Mouse (Mus musculus): ENCODE measurements around the gene Gm49510.
A peak's percentile ranks its signal among the peaks of the same experiment; 100 is the strongest.

Gm49510 gene

DNA sequence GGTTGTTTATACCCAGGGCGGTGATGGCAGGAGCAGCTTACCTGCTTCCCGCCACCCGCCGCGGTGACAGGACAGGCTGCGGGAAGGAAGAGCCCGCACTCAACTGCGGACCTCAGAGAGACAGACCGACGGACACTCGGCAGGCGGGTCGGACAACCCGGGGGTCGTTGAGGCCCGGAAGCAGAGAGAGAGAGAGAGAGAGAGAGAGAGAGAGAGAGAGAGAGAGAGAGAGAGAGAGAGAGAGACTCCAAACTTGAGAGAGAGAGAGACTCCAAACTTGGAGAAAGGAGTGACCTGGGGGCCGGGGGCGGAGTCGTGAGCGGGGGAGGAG, at the start of gene Gm49510:
Gm49510 (plus strand) TSS at position 259 of the 331 bp plus-strand sequence.
- DNase-seq, result no peak

DNA sequence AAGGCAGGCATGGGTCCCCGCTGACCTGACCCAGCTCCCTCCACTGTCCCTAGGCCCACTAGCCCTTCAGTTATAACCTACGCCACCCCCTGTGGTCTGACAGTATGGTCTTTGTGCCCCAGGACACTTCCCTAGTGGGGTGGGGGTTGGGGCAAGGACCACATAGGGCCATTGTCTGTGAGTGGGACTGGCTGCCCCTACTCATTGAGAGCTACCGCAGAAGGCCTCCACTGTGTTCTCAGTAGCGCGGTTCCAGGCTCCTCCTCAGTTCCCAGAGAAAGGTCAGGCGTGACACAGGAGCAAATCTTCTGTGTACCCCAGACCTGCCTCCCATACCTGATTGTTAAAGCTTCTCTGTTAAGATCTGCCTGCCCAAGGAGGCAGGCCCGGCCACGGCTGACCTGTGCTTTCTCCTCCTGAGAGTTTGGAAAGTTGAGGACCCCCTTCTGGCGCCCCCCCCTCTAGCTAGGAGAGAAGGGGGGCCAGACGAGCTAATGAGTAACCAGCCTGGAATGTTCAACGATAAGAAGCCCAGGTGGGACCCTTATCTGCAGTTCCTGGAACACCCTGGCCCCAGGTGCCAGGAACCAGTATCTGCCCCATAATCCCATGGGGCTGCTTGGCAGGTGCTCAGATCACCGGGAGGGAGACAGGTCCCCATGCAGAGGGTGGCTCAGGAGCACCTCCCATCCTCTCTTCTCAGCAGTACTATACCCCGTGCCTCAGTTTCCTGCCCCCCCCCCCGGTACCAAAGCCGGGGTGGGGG, 49.2 kb upstream of the Gm49510 start:
- no peak for DNase-seq

DNA sequence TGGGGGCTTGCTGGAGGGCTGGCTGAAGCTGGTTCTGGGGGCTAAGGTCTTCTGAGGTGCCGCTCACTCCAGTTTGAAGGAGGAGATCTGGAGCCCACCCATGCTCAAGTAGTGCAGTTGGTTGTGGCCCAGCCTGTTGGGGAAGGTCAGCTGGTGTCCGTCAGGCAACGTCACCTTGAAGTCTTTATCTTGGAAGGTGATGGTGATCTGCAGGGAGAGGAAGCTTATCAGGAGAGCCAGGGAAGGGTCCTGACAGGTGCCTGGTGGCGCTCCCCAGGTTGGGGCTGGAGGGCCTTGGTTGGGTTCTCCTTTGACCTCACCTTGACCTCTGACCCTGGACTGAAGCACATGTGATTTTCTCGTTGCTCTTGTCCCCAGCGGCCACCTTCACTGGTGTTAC, 48.5 kb upstream of the Gm49510 start:
- DNase-seq, result no peak

DNA sequence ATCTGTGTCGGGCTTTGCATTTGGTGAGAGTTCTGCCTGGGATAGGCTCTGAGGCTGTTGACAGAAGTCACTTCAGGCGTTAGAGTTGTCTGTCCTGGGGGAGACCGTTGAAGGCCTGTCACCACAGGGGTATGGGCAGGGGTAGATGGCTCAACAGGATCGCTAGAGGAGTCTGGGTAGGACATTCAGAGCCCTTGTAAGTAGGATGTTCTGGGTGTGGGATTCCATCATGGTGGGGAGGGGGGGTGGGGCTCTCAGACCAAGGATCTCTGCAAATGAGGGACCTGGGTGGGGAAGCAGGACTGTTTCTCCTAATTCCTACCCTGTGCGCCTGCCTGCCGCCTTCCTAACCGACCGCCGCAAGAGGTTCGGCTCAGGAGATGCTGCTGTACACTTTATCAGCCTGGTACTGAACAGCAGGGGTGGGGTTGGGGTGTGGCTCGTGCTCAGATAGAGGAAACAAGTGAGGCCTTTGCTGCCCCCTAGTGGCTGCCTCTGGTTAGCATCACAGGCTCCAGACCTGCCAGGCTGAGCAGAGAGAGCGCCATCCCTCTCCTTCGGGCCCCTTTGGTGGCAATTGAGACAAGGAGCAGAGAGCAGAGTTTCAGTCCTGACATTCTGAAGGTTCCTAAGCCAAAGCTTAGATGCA, 47.8 kb upstream of the Gm49510 start:
- DNase-seq, result peak; percentile 89

DNA sequence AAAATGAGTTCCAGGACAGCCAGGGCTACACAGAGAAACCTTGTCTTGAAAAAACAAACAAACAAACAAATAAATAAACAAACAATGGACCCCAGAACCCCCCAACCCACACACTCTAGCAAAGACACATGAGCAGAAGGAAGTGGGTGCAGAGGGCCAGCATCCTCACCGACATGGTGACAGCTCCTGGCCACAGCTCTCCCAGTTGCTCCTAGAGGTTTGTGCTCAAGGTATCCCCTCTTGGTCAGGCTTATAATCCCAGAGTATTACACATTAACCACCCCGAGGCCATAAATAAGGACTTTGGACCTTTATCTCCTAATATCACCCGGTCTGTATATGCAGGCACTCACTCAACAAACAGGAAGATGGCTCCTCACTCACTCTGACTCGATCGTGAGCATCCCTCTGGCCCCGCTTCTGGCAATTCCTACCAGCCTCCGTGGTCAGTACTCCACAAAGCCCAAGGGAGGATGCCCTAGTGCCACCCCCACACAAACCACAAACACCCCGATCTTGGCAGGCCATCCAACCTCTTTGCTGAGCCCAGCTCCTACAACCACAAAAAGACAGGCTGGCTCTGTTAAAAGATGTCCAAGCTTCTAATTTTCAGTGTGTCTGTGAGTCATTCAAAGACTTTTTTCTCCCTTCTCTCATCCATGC, 44.0 kb upstream of the Gm49510 start, which contains the start of gene Lgals2:
Lgals2 (minus strand) TSS at position 227 of the 663 bp plus-strand sequence.
- DNase-seq, result no peak

DNA sequence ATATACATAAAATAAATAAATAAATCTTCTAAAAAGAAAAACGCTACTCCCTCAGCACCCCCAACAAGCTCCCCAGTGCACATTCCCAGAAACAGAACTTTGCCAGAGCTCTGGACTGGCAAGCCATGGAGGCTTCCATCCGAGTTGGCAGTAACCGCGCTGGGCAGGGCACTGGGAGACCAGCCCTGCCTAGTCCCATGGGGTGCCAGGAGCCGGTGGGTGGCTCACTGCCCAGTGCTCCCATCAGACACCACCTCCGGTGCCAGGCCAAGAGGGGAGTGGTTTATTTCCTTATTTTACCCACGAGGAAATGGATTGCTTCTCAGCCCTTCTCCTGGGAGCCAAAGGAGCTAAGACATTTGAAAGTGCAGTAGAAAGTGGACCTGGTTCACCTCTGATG, 42.5 kb upstream of the Gm49510 start:
- DNase-seq, result no peak

DNA sequence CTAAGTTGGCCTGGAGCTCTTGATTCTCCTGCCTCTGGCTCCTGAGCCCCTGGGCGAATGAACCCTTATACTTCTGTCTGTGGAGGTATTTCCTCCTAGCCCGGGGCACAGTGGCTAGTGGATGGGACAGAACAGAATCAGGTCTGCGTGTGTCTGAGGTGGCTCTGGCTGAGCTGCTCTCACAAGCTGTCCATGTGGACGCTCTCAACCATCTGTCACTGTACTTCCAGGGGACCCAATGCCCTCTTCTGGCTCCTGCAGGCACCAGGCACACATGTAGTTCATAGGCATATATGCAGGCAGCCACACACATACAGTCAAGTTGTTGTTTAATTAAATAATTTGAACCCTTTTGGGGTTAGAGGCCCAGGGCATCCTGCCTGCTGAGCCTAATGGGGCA, 40.2 kb upstream of the Gm49510 start:
- DNase-seq, result peak; percentile 29

DNA sequence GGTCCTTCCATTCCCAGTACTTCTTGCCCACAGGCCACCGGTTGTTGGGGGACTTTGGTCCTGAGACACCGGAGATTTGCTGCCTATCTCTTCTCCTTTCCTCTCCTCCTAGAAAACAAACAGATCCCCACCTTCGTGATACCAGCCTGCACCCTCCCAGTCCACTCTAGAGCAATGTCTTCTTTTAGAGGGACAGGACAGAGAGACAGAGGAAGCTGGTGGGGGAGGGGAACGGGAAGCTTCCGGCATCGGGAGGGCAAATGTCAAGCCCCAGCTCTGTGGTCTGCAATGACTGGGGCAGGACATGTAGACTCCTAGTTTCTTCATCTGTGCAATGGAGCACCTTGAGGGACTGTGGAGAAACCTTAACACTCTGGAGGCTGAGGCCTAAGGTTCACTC, 39.8 kb upstream of the Gm49510 start:
- no peak for DNase-seq

DNA sequence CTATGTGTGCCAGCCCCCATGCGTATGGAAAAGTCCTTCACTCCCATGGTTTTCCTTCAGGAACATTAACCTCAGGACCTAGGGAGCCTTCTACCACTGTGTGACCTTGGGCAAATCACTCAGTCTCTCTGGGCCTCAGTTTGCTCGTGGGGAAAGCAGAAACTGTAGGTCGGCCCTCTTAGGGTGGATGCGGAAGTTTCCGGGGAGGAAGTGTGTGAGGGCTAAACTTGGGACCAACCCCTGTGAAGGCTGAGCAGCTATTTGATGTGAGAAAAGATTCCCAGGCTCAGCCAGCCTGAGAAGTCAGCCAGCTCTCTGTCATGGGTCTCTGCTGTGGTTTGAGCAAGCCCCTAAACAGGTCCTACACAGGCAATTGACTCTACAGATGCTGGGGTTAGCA, 37.2 kb upstream of the Gm49510 start:
- no peak for DNase-seq

DNA sequence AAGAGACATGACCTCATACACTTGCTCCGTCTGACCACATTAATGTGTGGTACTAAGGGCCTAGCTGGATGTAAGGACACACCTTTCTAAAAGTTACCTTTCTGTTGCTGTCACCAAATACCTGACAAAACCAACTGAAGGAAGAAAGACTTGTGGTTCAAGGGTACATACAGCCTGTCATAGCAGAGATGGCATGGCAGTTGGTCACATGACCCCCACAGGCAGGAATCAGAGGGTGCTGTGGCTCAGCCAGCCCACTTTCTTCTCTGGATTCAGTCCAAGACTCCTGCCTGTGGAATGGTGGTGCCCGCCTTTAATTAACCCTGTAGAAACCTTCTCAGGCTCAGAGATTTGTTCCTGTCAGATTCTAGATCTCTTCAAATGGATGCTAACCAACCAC, 36.3 kb upstream of the Gm49510 start:
- peak; percentile 48 for DNase-seq

DNA sequence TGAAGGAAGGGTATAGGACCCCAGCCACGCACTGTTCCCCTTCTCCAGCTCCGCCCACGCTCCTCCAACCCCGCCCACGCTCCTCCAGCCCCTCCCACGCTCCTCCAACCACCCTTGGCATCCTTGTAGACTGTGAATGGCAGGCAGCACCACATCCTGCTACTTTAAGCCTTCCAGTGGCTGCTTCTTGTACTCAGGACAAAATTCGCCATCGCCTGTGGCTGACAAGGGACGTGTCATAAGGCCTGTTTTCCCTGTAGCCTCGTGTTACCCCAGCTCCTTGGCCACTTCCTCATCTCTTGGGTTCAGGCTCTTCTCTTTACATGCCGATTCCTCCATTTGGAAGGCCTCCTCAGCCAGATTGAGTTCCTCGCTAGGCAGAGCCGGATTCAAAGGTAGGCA, 35.6 kb upstream of the Gm49510 start:
- no peak for DNase-seq

DNA sequence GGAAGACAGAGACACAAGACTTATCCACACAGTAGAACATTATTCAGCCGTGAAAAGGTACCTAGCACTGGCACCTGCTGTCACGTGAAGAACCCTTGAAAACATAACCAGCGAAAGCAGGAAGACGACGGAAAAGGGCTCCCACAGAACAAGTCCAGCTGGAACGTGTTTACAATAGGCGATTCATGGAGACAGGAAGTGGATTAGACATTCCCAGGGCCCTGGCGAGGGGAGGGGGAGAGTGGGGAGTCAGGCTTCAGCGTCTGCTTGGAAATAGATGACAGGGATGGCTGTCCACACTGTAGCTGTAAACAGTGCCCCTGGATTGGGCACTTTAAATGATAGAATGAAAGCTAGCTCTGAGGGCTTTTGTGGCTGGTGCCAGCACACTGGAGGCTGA, 31.1 kb upstream of the Gm49510 start:
- DNase-seq, result peak; percentile 85

DNA sequence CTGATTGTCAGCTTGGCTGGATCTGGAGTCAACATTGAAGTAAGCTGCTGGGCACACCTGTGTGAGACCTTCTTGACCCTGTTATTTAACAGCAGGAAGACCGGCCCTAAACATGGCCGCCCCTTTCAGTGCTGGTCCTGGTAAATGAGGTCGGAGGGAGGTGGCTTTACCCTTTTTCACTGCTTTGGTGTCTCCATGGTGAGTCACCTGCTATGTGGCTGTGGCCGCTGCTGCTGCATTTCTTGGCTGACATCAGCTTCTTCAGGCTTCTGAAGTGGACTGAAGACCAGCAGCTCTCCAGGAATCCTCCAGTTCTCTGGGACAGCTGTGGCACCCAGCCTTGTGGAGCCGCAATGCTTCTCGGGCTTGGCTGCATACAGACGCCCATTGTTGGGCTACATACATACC, 30.6 kb upstream of the Gm49510 start:
- DNase-seq, result no peak

DNA sequence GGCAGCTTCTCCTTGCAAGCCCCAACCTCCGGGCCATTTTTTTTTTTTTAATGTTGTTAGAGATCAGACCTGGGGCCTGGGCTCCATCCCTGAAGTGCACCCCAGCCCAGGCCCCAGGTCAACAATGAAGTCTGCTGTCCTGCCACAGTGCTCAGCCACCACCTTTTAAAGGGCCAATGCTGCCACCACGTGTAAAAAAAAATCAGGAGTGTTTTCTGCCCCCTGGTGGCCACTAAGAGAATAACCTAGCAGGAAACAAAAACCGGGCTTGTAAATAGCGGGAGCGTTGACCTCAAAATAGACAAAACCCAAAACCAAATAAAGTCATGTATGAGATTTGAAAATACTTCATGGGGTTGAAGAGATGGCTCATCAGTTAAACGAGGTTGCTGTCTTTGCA, 29.7 kb upstream of the Gm49510 start:
- DNase-seq, result peak; percentile 79

DNA sequence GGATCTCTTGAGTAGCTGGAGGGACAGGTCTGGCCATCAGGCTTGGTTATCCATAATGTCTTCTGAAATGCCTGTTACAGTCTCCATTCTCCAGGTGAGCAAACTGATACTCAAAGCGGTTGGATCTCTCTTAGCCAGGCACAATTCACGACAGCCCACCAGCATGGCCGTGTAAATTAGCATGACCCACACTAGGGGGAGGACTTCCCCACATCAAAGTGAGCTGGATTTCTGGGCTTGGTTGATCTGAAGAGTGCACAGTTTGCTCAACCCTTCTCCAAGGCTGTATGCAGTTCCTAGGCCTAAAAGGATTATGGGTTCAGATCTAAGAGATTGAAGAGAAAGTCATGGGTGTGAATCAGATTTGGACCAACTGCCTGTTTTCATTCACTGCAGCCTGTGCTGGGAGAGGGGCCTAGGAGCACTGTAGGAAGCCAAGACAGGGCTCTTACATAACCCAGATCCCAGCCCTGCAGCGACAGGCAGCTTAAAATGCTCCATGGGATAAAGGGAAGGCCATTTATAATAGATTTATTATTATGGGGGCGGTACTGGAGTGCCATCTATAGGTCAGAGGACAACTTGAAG, 27.4 kb upstream of the Gm49510 start:
- no peak for DNase-seq

DNA sequence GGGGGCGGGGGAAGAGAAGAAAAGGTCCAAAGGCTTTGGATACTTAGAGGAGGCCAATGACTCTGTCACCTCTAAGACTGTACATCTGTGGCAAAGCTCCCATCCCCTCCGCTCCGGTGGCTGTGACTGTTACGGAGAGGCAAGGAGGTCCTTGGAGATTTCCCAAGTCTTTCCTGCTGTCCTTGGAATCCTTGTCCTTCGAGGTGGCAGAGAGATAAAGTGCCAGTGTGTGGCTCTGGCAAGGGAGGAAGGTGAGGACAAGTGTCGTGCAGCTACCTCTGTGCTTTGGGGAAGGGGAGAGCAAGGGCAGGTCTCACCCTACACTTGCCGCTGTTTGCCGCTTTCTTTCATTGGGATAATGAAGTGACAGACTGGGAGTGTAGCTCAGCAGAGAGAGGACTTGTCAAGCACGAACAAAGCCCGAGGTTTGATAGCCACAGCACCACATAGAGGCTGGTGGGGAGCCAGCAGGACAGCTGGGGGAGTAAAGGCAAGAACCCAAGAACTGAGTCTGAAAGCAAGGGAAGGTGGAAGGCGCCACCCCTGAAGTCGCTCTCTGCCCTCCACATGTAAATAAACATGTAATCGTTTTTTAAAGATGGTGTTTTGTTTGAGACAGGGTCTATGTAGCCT, 25.5 kb upstream of the Gm49510 start:
- no peak for DNase-seq

DNA sequence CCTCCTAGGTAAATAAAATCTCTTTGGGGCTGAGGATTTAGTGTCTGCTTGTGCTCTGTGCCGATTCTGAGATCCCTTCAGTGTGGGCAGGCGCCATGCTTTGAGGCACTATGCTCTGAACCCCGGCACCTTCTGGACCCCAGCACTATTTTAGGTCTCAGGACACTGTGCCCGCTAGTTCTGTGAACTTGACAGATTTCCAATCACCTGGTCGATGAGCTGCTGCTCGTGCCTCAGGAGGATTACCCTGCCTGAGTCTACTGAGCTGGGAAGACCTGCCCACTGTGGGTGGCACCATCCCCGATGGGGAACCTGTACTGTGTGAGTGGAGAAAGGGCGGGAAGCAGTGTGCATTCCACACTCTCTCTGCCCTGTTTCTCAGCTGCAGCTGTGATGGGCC, 24.5 kb upstream of the Gm49510 start:
- DNase-seq, result no peak

DNA sequence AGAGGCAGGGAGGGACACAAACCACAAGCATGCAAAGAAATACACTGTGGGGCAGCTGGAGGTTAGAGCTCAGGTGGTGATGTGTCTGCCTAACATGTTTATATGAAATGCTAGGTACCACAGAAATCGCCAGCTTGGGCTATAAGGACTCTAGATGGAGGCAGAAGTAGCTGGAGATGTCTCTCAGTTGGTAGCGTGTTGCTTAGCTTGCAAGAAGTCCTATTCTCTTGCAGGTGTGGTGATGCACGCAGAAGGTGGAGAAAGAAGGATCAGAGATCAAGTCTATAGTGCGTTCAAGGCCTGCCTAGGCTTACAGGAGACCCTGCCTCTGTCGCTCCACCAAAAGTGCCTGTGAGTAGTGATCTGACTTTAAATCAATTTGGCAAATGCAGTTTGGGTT, 23.9 kb upstream of the Gm49510 start:
- DNase-seq, result no peak

DNA sequence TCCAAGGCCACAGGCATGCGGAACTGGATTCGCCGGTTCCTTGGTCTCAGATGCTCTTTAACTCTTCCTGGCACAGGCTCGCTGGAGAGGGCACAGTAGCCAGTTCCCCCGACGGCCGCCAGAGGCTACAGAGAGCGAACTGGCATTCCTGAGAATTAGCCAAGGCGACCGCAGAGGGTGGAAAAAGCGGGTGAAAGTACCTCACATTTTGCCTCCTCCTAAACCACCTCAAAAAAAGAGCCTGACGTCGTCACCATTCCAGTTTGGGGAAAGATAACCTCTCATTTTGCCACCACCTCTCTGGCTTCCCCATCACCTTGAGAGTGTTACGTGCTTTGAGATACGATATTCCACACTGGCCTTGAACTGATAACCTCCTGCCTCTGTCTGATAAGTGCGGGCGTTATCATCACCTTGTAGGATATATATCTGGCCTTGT, 23.2 kb upstream of the Gm49510 start:
- DNase-seq, result peak; percentile 88

DNA sequence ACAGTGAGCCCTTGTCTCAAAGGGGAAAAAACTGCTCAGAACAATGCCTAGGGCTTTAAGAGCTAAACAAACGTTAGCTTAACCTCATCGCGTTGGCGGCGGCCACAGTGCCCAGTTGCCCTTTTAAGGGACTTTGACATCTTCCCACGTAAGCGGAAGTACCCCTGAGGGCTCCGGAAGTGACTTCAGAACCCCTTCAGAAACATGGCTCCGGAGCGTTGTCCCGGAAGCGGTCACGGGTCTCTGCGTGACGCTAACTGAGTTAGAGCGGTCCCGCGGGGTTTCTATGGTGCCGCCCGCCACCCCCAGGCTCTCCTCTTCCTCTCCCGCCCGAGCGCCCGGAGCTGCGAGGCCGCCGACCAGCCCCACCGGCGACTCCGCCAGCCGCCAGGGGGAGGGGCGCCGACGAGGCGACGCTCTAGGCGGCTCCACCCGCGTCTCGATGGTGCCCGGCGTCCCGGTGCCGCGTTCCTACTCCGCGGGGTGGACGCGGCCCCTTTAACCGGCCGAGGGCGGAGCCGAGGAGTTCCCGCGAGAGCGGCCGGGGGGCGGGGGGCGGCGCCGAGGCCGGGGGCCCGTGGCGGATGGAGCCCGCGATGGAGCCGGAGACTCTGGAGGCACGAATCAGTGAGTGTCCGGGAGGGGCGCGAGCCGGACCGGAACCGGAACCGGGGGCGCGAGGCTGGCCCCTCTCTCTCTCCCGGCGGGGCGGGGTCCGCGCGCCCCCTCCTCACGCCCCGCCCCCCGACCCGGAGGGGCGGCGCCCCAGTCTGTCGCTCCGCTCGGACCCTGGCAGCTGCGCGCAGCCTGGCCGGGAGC, 22.3 kb upstream of the Gm49510 start, which contains the start of gene Gga1:
Gga1 (plus strand) TSS at position 200 of the 819 bp plus-strand sequence.
- DNase-seq, result peak; percentile 99

DNA sequence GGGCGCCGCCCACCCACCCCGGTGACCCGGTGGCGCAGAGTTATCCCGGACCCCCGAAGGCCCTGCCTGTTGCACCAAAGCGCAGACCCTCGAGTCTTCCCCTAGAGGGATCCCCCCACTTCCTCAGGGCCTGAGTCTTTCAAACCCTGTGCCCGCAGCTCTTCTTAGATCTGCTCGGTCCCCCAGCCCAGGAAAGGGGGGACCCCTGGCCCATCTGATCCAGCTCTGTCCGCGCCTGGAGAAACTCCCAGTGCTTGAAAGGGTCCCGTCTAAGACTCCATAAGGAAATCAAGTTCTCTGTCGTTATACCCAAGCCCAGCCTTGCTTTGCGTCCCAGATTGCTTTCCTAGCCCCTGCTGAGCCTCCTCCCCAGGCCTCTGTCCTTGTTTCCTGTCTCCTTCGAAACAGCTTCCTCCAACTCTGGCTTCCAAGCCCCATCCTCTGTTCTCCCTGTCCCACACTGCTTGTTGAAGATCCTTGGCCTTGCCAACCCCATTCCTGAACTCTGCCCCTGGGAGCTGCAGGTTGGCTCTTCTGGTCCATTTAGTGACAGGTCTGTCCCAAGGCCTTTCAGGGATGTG, 21.6 kb upstream of the Gm49510 start:
- no peak for DNase-seq

Measured in retina, postnatal 1 day (tissue).